Mouse (Mus musculus) heart, embryonic 16.5 days (tissue): ENCODE results near the gene Prdm16. TPM values are rescaled to one million over a fixed set of nuclear protein-coding genes. Genes with fewer than 3 reads are reported as not detected.

Experiments
- ATAC-seq: fragments of 200-750 bp; cut with Nextera tagmentation; replicated peaks from 2 replicates; pipeline ENCODE4 v1.8.0; 2017; ENCODE audit warnings: moderate number of reproducible peaks; ENCODE audit not compliant: insufficient read depth, low FRiP score; ENCODE audit errors: extremely low read depth
- H3K27ac ChIP-seq: fragments of 300-500 bp; sonication (generic); 2 replicates; pipeline ENCODE4 v1.5.1; 2014; ENCODE audit warnings: mild to moderate bottlenecking, low read length, control low read depth, moderate library complexity
- H3K27me3 ChIP-seq: fragments of 300-500 bp; sonication (generic); 2 replicates; pipeline ENCODE4 v1.6.1; 2014; ENCODE audit warnings: low read length, mixed read lengths; ENCODE audit not compliant: control insufficient read depth, insufficient read depth
- H3K36me3 ChIP-seq: fragments of 300-500 bp; sonication (generic); 2 replicates; pipeline ENCODE4 v1.6.1; 2014; ENCODE audit not compliant: control insufficient read depth, insufficient read depth
- H3K4me1 ChIP-seq: fragments of 300-500 bp; sonication (generic); 2 replicates; pipeline ENCODE4 v1.6.1; 2014; ENCODE audit warnings: low read length, mixed read lengths; ENCODE audit not compliant: control insufficient read depth, insufficient read depth
- H3K4me2 ChIP-seq: fragments of 300-500 bp; sonication (generic); 2 replicates; pipeline ENCODE4 v1.6.1; 2014; ENCODE audit warnings: low read depth, mild to moderate bottlenecking, control low read depth, low read length
- H3K4me3 ChIP-seq: fragments of 300-500 bp; sonication (generic); 2 replicates; pipeline ENCODE4 v1.5.1; 2014; ENCODE audit warnings: mild to moderate bottlenecking, control low read depth, low read length
- H3K9ac ChIP-seq: fragments of 300-500 bp; sonication (generic); 2 replicates; pipeline ENCODE4 v1.6.1; 2014; ENCODE audit warnings: low read length, control low read depth
- H3K9me3 ChIP-seq: fragments of 300-500 bp; sonication (generic); replicated peaks from 2 replicates; pipeline ENCODE4 v1.6.1; 2016; ENCODE audit warnings: low read length; ENCODE audit not compliant: control insufficient read depth
- WGBS: fragments of 180-500 bp; shearing (Covaris S2); extraction: QIAGEN DNeasy Blood & Tissue Kit; methylation state at CpG from one replicate; pipeline ENCODE4 v1.1.7; 2014; 5-methylcytosine and 5-hydroxymethylcytosine counted together
- polyA plus RNA-seq: library from polyadenylated mRNA; unstranded; fragments of >200 nt; fragmentation: Nextera tagmentation; extraction: Ambion mirVana; gene quantifications from 2 replicates; pipeline ENCODE4 v1.2.1, GENCODE M21; 2015

Prdm16 gene
- polyA plus RNA-seq, 1 experiment from 2014 or later, result 18.2 TPM

- Histone ChIP-seq H3K9me3 (peaks cover 5% of the 10 kb centered on the region; the same call in 1 of the 2 replicates), H3K27ac (no peak overlapping the region), H3K9ac (no peak overlapping the region), H3K4me1 (peaks cover 22% of the 10 kb centered on the region), H3K4me2 (no peak overlapping the region), H3K36me3 (0 out of 2 replicates have a peak, but pooled peaks cover 5% of the 10 kb centered on the region), H3K27me3 (peaks cover 2% of the 10 kb centered on the region), H3K4me3 (no peak overlapping the region)
- WGBS, result 66% methylated on average over 4 of the region's 4 CpGs
- no peak for ATAC-seq
These were observed 221.8 kb downstream of the Prdm16 start for GRCm38 (mm10) chr4:154414885-154415284.

- H3K4me2 ChIP-seq, result no peak overlapping the region
- H3K27ac ChIP-seq, result no peak overlapping the region
- peaks cover 25% of the 10 kb centered on the region for H3K4me1 ChIP-seq
- H3K9ac ChIP-seq, result peak overlapping the region; percentile 11; the same call in 1 of the 2 replicates
- H3K27me3 ChIP-seq, result peaks cover 13% of the 10 kb centered on the region
- 42% methylated on average over 8 of the region's 8 CpGs for WGBS
- H3K36me3 ChIP-seq, result no peaks in the 10 kb centered on the region
- H3K4me3 ChIP-seq, result no peak overlapping the region
- no peaks in the 10 kb centered on the region for H3K9me3 ChIP-seq
- no peak for ATAC-seq
These were observed 226.1 kb downstream of the Prdm16 start for GRCm38 (mm10) chr4:154410559-154410958.

- WGBS, result 56% methylated on average over 10 of the region's 10 CpGs
- Histone ChIP-seq H3K27ac (no peak overlapping the region), H3K9me3 (no peaks in the 10 kb centered on the region), H3K4me1 (peaks cover 25% of the 10 kb centered on the region), H3K4me3 (no peak overlapping the region), H3K36me3 (no peaks in the 10 kb centered on the region), H3K4me2 (no peak overlapping the region), H3K9ac (no peak overlapping the region), H3K27me3 (peaks cover 13% of the 10 kb centered on the region)
- no peak for ATAC-seq
These were observed 226.8 kb downstream of the Prdm16 start for GRCm38 (mm10) chr4:154409841-154410240.

- 53% methylated on average over 19 of the region's 19 CpGs for WGBS
- Histone ChIP-seq H3K27ac (no peak overlapping the region), H3K4me3 (no peak overlapping the region), H3K4me1 (peaks cover 25% of the 10 kb centered on the region), H3K27me3 (peaks cover 13% of the 10 kb centered on the region), H3K4me2 (no peak overlapping the region), H3K9ac (no peak overlapping the region), H3K9me3 (no peaks in the 10 kb centered on the region), H3K36me3 (no peaks in the 10 kb centered on the region)
- ATAC-seq, result no peak
These were observed 227.4 kb downstream of the Prdm16 start for GRCm38 (mm10) chr4:154409237-154409721.

GRCm38 (mm10) chr4:154402948-154403347 lies 233.7 kb downstream of the Prdm16 start:
- Histone ChIP-seq H3K27me3 (peaks cover under 1% of the 10 kb centered on the region), H3K9ac (peak overlapping the region; percentile 44; the same call in 1 of the 2 replicates)
- 48% methylated on average over 4 of the region's 4 CpGs for whole genome bisulfite sequencing

GRCm38 (mm10) chr4:154401982-154402932 lies 234.4 kb downstream of the Prdm16 start:
- 41% methylated on average over 10 of the region's 10 CpGs for WGBS
- H3K9me3 ChIP-seq, result no peaks in the 10 kb centered on the region
- H3K27ac ChIP-seq, result peak overlapping the region; percentile 15
- no peak overlapping the region for H3K4me2 ChIP-seq
- H3K36me3 ChIP-seq, result no peaks in the 10 kb centered on the region
- peak overlapping the region; percentile 44 for H3K9ac ChIP-seq
- H3K27me3 ChIP-seq, result no peaks in the 10 kb centered on the region; the same call in 1 of the 2 replicates
- H3K4me3 ChIP-seq, result no peak overlapping the region
- no peak for ATAC-seq
- H3K4me1 ChIP-seq, result peaks cover 25% of the 10 kb centered on the region

More at GRCm38 (mm10) chr4:154402948-154403347, 233.7 kb downstream of the Prdm16 start:
- Histone ChIP-seq H3K4me3 (no peak overlapping the region), H3K4me2 (no peak overlapping the region), H3K36me3 (no peaks in the 10 kb centered on the region), H3K27ac (peak overlapping the region; percentile 15; the same call in 1 of the 2 replicates), H3K9me3 (no peaks in the 10 kb centered on the region), H3K4me1 (peaks cover 25% of the 10 kb centered on the region)
- ATAC-seq, result no peak

GRCm38 (mm10) chr4:154401379-154401778 lies 235.3 kb downstream of the Prdm16 start:
- Histone ChIP-seq H3K4me2 (no peak overlapping the region), H3K4me1 (peaks cover 25% of the 10 kb centered on the region)
- WGBS, result 39% methylated on average over 5 of the region's 5 CpGs

GRCm38 (mm10) chr4:154400256-154401171 lies 236.2 kb downstream of the Prdm16 start:
- Histone ChIP-seq H3K4me1 (peaks cover 25% of the 10 kb centered on the region), H3K27ac (no peak overlapping the region), H3K36me3 (no peaks in the 10 kb centered on the region), H3K9me3 (no peaks in the 10 kb centered on the region), H3K9ac (no peak overlapping the region), H3K4me3 (no peak overlapping the region), H3K4me2 (no peak overlapping the region), H3K27me3 (no peaks in the 10 kb centered on the region; the same call in 1 of the 2 replicates)
- ATAC-seq, result no peak
- WGBS, result 78% methylated on average over 24 of the region's 24 CpGs

More at GRCm38 (mm10) chr4:154401379-154401778, 235.3 kb downstream of the Prdm16 start:
- ATAC-seq, result no peak
- Histone ChIP-seq H3K9me3 (no peaks in the 10 kb centered on the region), H3K9ac (no peak overlapping the region), H3K4me3 (no peak overlapping the region), H3K27me3 (no peaks in the 10 kb centered on the region; the same call in 1 of the 2 replicates), H3K36me3 (no peaks in the 10 kb centered on the region), H3K27ac (peak overlapping the region; percentile 15; the same call in 1 of the 2 replicates)
